In the genomic region with DNA sequence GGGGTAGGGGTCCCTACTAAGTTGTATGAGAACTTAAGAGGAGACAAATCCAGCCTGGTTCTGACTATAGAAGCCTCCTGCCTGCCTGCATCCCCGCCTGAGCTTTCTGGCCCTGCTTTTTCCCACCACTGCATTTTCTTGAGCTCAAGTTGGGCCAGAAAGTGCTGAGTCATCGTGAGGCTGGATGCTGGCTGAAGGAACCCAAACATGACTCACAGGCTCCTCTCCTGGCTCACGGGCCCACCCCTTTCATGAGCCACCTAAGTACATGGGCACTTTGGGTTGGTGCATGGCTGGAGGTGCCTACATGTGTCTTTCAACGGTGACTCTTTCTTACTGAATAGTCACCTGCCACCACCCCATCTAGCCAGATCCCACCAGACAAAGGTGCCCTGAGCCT, we compare ENCODE assay signal across 17 mouse cellular contexts. TPM values are rescaled to one million over a fixed set of nuclear protein-coding genes. Genes with fewer than 3 reads are reported as not detected.
A peak's percentile ranks its signal among the peaks of the same experiment; 100 is the strongest.
DNase-seq lines count a peak whose midpoint lies in the region; ATAC-seq and TF ChIP-seq lines count a peak whose summit lies in the region.
"Had no signal": no experiment of that assay in that cellular context is flagged by ENCODE, and none has a peak within 500 bp of the region (broad histone marks: within the 10 kb centered on the region; RNA-seq: fewer than 3 reads in every experiment).

No protein-coding gene starts in this region.

- 66% methylated on average over 4 of the region's 4 CpGs for WGBS in liver, postnatal 0 days (ENCODE audit: insufficient replicate concordance)
- WGBS in heart, embryonic 12.5 days, result 68% methylated on average over 4 of the region's 4 CpGs
- WGBS in forebrain, embryonic 16.5 days, result 75% methylated on average over 4 of the region's 4 CpGs

- no peak overlapping the region for H3K4me2 ChIP-seq in liver, postnatal 0 days (ENCODE audit: low read depth, low read length)
- no peak overlapping the region for H3K4me2 ChIP-seq in heart, embryonic 12.5 days
- no peak overlapping the region for H3K4me2 ChIP-seq in forebrain, embryonic 16.5 days (ENCODE audit: low read length)
- H3K4me2 ChIP-seq: heart, embryonic 13.5 days; stomach, embryonic 15.5 days had no signal

- no peaks in the 10 kb centered on the region for H3K27me3 ChIP-seq in liver, postnatal 0 days (ENCODE audit: insufficient read depth, low read length)
- H3K27me3 ChIP-seq in heart, embryonic 12.5 days (replicated peaks), result 0 out of 2 replicates have a peak, but pooled peaks cover 5% of the 10 kb centered on the region
- no peaks in the 10 kb centered on the region for H3K27me3 ChIP-seq in forebrain, embryonic 16.5 days (replicated peaks; ENCODE audit: control insufficient read depth, insufficient read depth, low read length)
- H3K27me3 ChIP-seq: stomach, embryonic 15.5 days had no signal

- no peaks in the 10 kb centered on the region for H3K9me3 ChIP-seq in liver, postnatal 0 days (ENCODE audit: low read length)
- H3K9me3 ChIP-seq in heart, embryonic 12.5 days (replicated peaks), result no peaks in the 10 kb centered on the region
- no peaks in the 10 kb centered on the region for H3K9me3 ChIP-seq in forebrain, embryonic 16.5 days (ENCODE audit: control insufficient read depth, low read length)
- H3K9me3 ChIP-seq: heart, embryonic 13.5 days; stomach, embryonic 15.5 days had no signal

- intact Hi-C loops in left cerebral cortex, postnatal 25 days (cut with DNase I), result no loop called here

- DNase-seq in liver, result peak; percentile 30
- DNase-seq in liver, postnatal 0 days, result no peak
- DNase-seq in ES-CJ7 (ENCODE audit: low read depth, low spot score), result peak; percentile 64
- DNase-seq in adrenal gland, postnatal 10 days, result peak; percentile 6
- DNase-seq in left cerebral cortex, postnatal 25 days (ENCODE audit: low spot score in 2 of 2), result peak; percentile 25 to 90
- no peak for DNase-seq in thymus, postnatal 14 days
- DNase-seq: cerebellum, adult 11 months; forebrain, postnatal 0 days; kidney, postnatal 10 days had no signal

- no peak for ATAC-seq in liver, postnatal 0 days
- no peak for ATAC-seq in heart, embryonic 12.5 days (ENCODE audit: insufficient number of reproducible peaks, low FRiP score)
- ATAC-seq in forebrain, embryonic 16.5 days, result no peak
- ATAC-seq: forebrain, postnatal 0 days; hindbrain, embryonic 16.5 days had no signal

- TF ChIP-seq EP300 in liver, postnatal 0 days (IDR thresholded peaks at IDR 0.05; ENCODE audit: low read depth), result no peak

- no peaks in the 10 kb centered on the region for H3K36me3 ChIP-seq in liver, postnatal 0 days (replicated peaks; ENCODE audit: insufficient read depth, low read length)
- H3K36me3 ChIP-seq in heart, embryonic 12.5 days, result no peaks in the 10 kb centered on the region
- H3K36me3 ChIP-seq in forebrain, embryonic 16.5 days (ENCODE audit: control insufficient read depth, insufficient read depth), result no peaks in the 10 kb centered on the region
- H3K36me3 ChIP-seq: heart, embryonic 13.5 days; stomach, embryonic 15.5 days had no signal

- H3K9ac ChIP-seq in liver, postnatal 0 days (replicated peaks), result no peak overlapping the region
- no peak overlapping the region for H3K9ac ChIP-seq in heart, embryonic 12.5 days
- no peak overlapping the region for H3K9ac ChIP-seq in forebrain, embryonic 16.5 days (replicated peaks; ENCODE audit: low read depth, low read length)
- H3K9ac ChIP-seq: forebrain, postnatal 0 days; heart, embryonic 13.5 days; stomach, embryonic 15.5 days had no signal

- no peak overlapping the region for H3K4me3 ChIP-seq in liver, postnatal 0 days (ENCODE audit: low read depth, low read length)
- no peak overlapping the region for H3K4me3 ChIP-seq in heart, embryonic 12.5 days
- H3K4me3 ChIP-seq in forebrain, embryonic 16.5 days (replicated peaks; ENCODE audit: low read length), result no peak overlapping the region
- H3K4me3 ChIP-seq: heart, embryonic 13.5 days; stomach, embryonic 15.5 days had no signal

- TF ChIP-seq CTCF in liver, postnatal 0 days (IDR thresholded peaks at IDR 0.05; ENCODE audit: low read depth), result no peak

- no peak overlapping the region for H3K27ac ChIP-seq in liver, postnatal 0 days (ENCODE audit: low read depth)
- no peak overlapping the region for H3K27ac ChIP-seq in heart, embryonic 12.5 days (ENCODE audit: poor library complexity, severe bottlenecking)
- H3K27ac ChIP-seq in forebrain, embryonic 16.5 days (ENCODE audit: low read length), result no peak overlapping the region
- H3K27ac ChIP-seq: heart, embryonic 13.5 days; macrophage; stomach, embryonic 15.5 days had no signal

- no peaks in the 10 kb centered on the region for H3K4me1 ChIP-seq in liver, postnatal 0 days (ENCODE audit: insufficient read depth)
- no peaks in the 10 kb centered on the region for H3K4me1 ChIP-seq in heart, embryonic 12.5 days (replicated peaks)
- H3K4me1 ChIP-seq in forebrain, embryonic 16.5 days (replicated peaks; ENCODE audit: control insufficient read depth, insufficient read depth, low read length), result no peaks in the 10 kb centered on the region
- H3K4me1 ChIP-seq: heart, embryonic 13.5 days; stomach, embryonic 15.5 days had no signal

RNA-seq across cellular contexts. Expression of a gene that starts 5.6 kb away (rescaled TPM):
- polyA plus RNA-seq in liver, postnatal 0 days (2015; fragmentation: Nextera tagmentation; extraction: Ambion mirVana), result not detected in 2 replicates
- under 1 TPM in 1 of 2 experiments, not detected in 1; 0.21 TPM for total RNA-seq in adrenal gland, postnatal 10 days (2021)
- 1 to 10 TPM; 3.7 to 4.3 TPM for total RNA-seq in left cerebral cortex, postnatal 25 days (2021)
- not detected in 2 replicates for polyA plus RNA-seq in heart, embryonic 12.5 days (2016; fragmentation: Nextera tagmentation; extraction: Ambion mirVana)
- not detected in 2 replicates for polyA plus RNA-seq in forebrain, embryonic 16.5 days (2015; fragmentation: Nextera tagmentation; extraction: Ambion mirVana)
- total RNA-seq: forebrain, postnatal 0 days; liver, adult 2 months had no signal
- polyA plus RNA-seq: embryonic facial prominence, embryonic 11.5 days; heart, embryonic 13.5 days; liver, adult 2 months; macrophage; stomach, embryonic 15.5 days had no signal

RNA-seq across cellular contexts. Expression of a gene that starts 8.7 kb away (rescaled TPM):
- 0.32 and 1.2 TPM in 2 replicates for polyA plus RNA-seq in liver, postnatal 0 days (2015; fragmentation: Nextera tagmentation; extraction: Ambion mirVana)
- total RNA-seq in adrenal gland, postnatal 10 days (2021), result 1 to 10 TPM in 1 of 2 experiments, under 1 TPM in 1; 0.45 to 1.2 TPM
- total RNA-seq in left cerebral cortex, postnatal 25 days (2021), result not detected
- polyA plus RNA-seq in heart, embryonic 12.5 days (2016; fragmentation: Nextera tagmentation; extraction: Ambion mirVana), result 1.3 and 2.2 TPM in 2 replicates
- polyA plus RNA-seq in forebrain, embryonic 16.5 days (2015; fragmentation: Nextera tagmentation; extraction: Ambion mirVana), result 0.38 and 1.6 TPM in 2 replicates
- total RNA-seq: liver, adult 2 months had no signal
- polyA plus RNA-seq: liver, adult 2 months; macrophage had no signal

RNA-seq across cellular contexts. Expression of a gene that starts 50.0 kb away (rescaled TPM):
- polyA plus RNA-seq in liver, postnatal 0 days (2015; fragmentation: Nextera tagmentation; extraction: Ambion mirVana), result not detected in 2 replicates
- not detected for total RNA-seq in adrenal gland, postnatal 10 days (2021)
- total RNA-seq in left cerebral cortex, postnatal 25 days (2021), result not detected
- not detected in 2 replicates for polyA plus RNA-seq in heart, embryonic 12.5 days (2016; fragmentation: Nextera tagmentation; extraction: Ambion mirVana)
- polyA plus RNA-seq in forebrain, embryonic 16.5 days (2015; fragmentation: Nextera tagmentation; extraction: Ambion mirVana), result not detected in 2 replicates
- total RNA-seq: forebrain, postnatal 0 days; liver, adult 2 months had no signal
- polyA plus RNA-seq: embryonic facial prominence, embryonic 11.5 days; forebrain, postnatal 0 days; heart, embryonic 13.5 days; hindbrain, embryonic 16.5 days; liver, adult 2 months; macrophage had no signal

RNA-seq across cellular contexts. Expression of a gene that starts 50.2 kb away (rescaled TPM):
- polyA plus RNA-seq in liver, postnatal 0 days (2015; fragmentation: Nextera tagmentation; extraction: Ambion mirVana), result 5.5 and 7.8 TPM in 2 replicates
- total RNA-seq in adrenal gland, postnatal 10 days (2021), result 10 to 100 TPM in 1 of 2 experiments, 1 to 10 TPM in 1; 9.5 to 11.0 TPM
- not detected for total RNA-seq in left cerebral cortex, postnatal 25 days (2021)
- 86.8 and 88.0 TPM in 2 replicates for polyA plus RNA-seq in heart, embryonic 12.5 days (2016; fragmentation: Nextera tagmentation; extraction: Ambion mirVana)
- 0.30 and 2.3 TPM in 2 replicates for polyA plus RNA-seq in forebrain, embryonic 16.5 days (2015; fragmentation: Nextera tagmentation; extraction: Ambion mirVana)
- polyA plus RNA-seq: macrophage had no signal

Comparison
In these comparisons a context has a peak if more than half of its experiments do, and no peak if none do; other contexts are left out.
1. DNase-seq: peak in liver (single experiment), ES-CJ7 (single experiment), adrenal gland, postnatal 10 days (single experiment) and left cerebral cortex, postnatal 25 days (2 of 2); none in liver, postnatal 0 days (single experiment) and thymus, postnatal 14 days (single experiment).